11 mouse cellular contexts compared by ENCODE assay signal in genomic region chr2:128758724-128759340, GRCm38 (mm10). TPM values are rescaled to one million over a fixed set of nuclear protein-coding genes. Genes with fewer than 3 reads are reported as not detected.
DNase-seq lines count a peak whose midpoint lies in the region; ATAC-seq lines count a peak whose summit lies in the region.
"Had no signal": no experiment of that assay in that cellular context is flagged by ENCODE, and none has a peak within 500 bp of the region (broad histone marks: within the 10 kb centered on the region; RNA-seq: fewer than 3 reads in every experiment).

No protein-coding gene starts in this region.

- 27% methylated on average over 10 of the region's 10 CpGs for WGBS in midbrain, embryonic 14.5 days

- H3K4me2 ChIP-seq in midbrain, embryonic 14.5 days (ENCODE audit: low read length), result peak overlapping the region; percentile 14
- H3K4me2 ChIP-seq: liver, embryonic 11.5 days had no signal

- H3K9me3 ChIP-seq in midbrain, embryonic 14.5 days (ENCODE audit: control insufficient read depth, low read length), result no peaks in the 10 kb centered on the region

- H3K4me1 ChIP-seq in midbrain, embryonic 14.5 days (ENCODE audit: control insufficient read depth, insufficient read depth, low read length), result no peaks in the 10 kb centered on the region

- H3K9ac ChIP-seq in midbrain, embryonic 14.5 days (replicated peaks; ENCODE audit: low read length), result no peak overlapping the region

- H3K27me3 ChIP-seq in midbrain, embryonic 14.5 days (ENCODE audit: control insufficient read depth, insufficient read depth, low read length), result no peaks in the 10 kb centered on the region

- no peaks in the 10 kb centered on the region for H3K36me3 ChIP-seq in midbrain, embryonic 14.5 days (ENCODE audit: control insufficient read depth, insufficient read depth, low read length)

- H3K4me3 ChIP-seq in midbrain, embryonic 14.5 days (replicated peaks; ENCODE audit: low read depth, low read length), result no peak overlapping the region

- ATAC-seq in midbrain, embryonic 14.5 days (ENCODE audit: low FRiP score, low TSS enrichment), result no peak

- DNase-seq in cerebellum, postnatal 10 days, result peak; percentile 80 to 84
- no peak for DNase-seq in cerebellum, adult 18-20 months
- DNase-seq in kidney, postnatal 14 days, result peak; percentile 46
- DNase-seq in kidney, adult 8-10 months, result no peak
- DNase-seq in forelimb bud, embryonic 11.5 days (ENCODE audit: low read depth, low spot score), result peak; percentile 17
- DNase-seq in midbrain, embryonic 14.5 days, result peak; percentile 72
- DNase-seq in embryo, embryonic 10 days (ENCODE audit: low spot score), result no peak
- no peak for DNase-seq in ovary, adult 18-20 months (ENCODE audit: low spot score)
- DNase-seq: B cell, adult 2 months; cerebellum, adult 9-11 months had no signal

- H3K27ac ChIP-seq in midbrain, embryonic 14.5 days (replicated peaks; ENCODE audit: low read depth, low read length), result 0 out of 2 replicates have a peak overlapping the region, but pooled peaks have one; percentile 15

RNA-seq across cellular contexts. Expression of gene Tmem87b, which starts 59.1 kb away (rescaled TPM):
- 32.4 and 39.0 TPM in 2 replicates for polyA plus RNA-seq in midbrain, embryonic 14.5 days (2014; fragmentation: Nextera tagmentation; extraction: Ambion mirVana)

Comparison
In these comparisons a context has a peak if more than half of its experiments do, and no peak if none do; other contexts are left out.
1. DNase-seq: peak in cerebellum, postnatal 10 days (2 of 2), kidney, postnatal 14 days (single experiment), forelimb bud, embryonic 11.5 days (single experiment) and midbrain, embryonic 14.5 days (single experiment); none in cerebellum, adult 18-20 months (0 of 2), kidney, adult 8-10 months (0 of 2), embryo, embryonic 10 days (single experiment) and ovary, adult 18-20 months (single experiment).